Mouse (Mus musculus): ENCODE results near the gene Ogfr. TPM values are rescaled to one million over a fixed set of nuclear protein-coding genes. Genes with fewer than 3 reads are reported as not detected.

The Ogfr gene
- polyA plus RNA-seq, 1 experiment = 28.2 TPM

- no peak for DNase-seq (ENCODE audit: low spot score)
Measured at GRCm38 (mm10) chr2:180600569-180601021, 11.6 kb downstream of the Ogfr start.

GRCm38 (mm10) chr2:180604781-180605180, 15.7 kb downstream of the Ogfr start:
- DNase-seq (ENCODE audit: low spot score) = no peak

DNA sequence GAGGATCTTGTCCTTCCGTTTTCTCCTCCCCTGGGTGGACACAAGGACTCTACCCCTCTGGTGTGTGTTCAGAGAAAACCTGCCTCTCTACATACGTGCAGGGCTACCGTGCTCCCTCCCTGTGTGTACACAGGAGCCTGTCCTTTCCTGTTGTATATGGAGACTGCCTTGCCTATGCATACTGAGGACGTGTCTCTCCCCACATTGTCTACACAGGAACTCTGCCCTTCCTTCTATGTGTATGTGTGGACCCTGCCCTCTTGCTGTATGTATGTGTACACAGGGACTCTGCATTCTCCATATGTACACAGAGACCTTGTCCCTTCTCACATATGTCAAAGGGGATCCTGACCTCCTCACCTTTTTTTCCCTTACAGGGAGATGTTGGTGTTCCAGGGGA, 21.2 kb downstream of the Ogfr start:
- no peak for DNase-seq (ENCODE audit: low spot score)

- no peak for DNase-seq (ENCODE audit: low spot score)
Measured at GRCm38 (mm10) chr2:180611882-180612281, 22.8 kb downstream of the Ogfr start.

- DNase-seq (ENCODE audit: low spot score) = no peak
Measured at GRCm38 (mm10) chr2:180641576-180642554, 52.8 kb downstream of the Ogfr start.

GRCm38 (mm10) chr2:180642555-180643260, 53.7 kb downstream of the Ogfr start, which contains the start of gene Tcfl5:
Gene Tcfl5, minus strand, starts transcription at chr2:180642708.
- no peak for DNase-seq (ENCODE audit: low spot score)

- DNase-seq (ENCODE audit: low spot score) = no peak
Measured at GRCm38 (mm10) chr2:180643626-180644025, 54.6 kb downstream of the Ogfr start.

Other genes starting within 250 kb of the Ogfr start
- gene Slco4a1, start 133.0 kb upstream of the Ogfr start, polyA plus RNA-seq (2012; rRNA removed) = 1.6 and 3.3 TPM in 2 replicates
- gene Ntsr1, start 89.3 kb upstream of the Ogfr start, polyA plus RNA-seq (2012; rRNA removed) = 0.07 and 0.12 TPM in 2 replicates
- gene Mrgbp, start 7.9 kb upstream of the Ogfr start, polyA plus RNA-seq (2012; rRNA removed) = 21.8 and 27.0 TPM in 2 replicates
- 1.5 and 1.7 TPM in 2 replicates for gene Col9a3, start 8.5 kb downstream of the Ogfr start, polyA plus RNA-seq (2012; rRNA removed)
- 0.37 and 0.62 TPM in 2 replicates for gene Tcfl5, start 53.5 kb downstream of the Ogfr start, polyA plus RNA-seq (2012; rRNA removed)
- gene Dido1, start 120.8 kb downstream of the Ogfr start, polyA plus RNA-seq (2012; rRNA removed) = 24.7 and 25.8 TPM in 2 replicates
- 59.7 and 64.6 TPM in 2 replicates for gene Gid8, start 120.9 kb downstream of the Ogfr start, polyA plus RNA-seq (2012; rRNA removed)
- 4.6 and 5.3 TPM in 2 replicates for gene Slc17a9, start 136.0 kb downstream of the Ogfr start, polyA plus RNA-seq (2012; rRNA removed)
- gene Bhlhe23, start 187.7 kb downstream of the Ogfr start, polyA plus RNA-seq (2012; rRNA removed) = not detected in 2 replicates

Measured in urinary bladder, adult 2 months (tissue).